Mouse (Mus musculus) G1E (cell line): ENCODE measurements around the gene Hoxa5.

Experiments
- CTCF ChIP-seq: IDR thresholded peaks from 2 replicates; pipeline ENCODE4 v1.5.1; 2012; ENCODE audit warnings: low read depth, low read length, inconsistent platforms, mixed read lengths
- GATA1 ChIP-seq: IDR thresholded peaks from 2 replicates; pipeline ENCODE4 v1.6.1; 2012; ENCODE audit warnings: borderline replicate concordance, low read length, inconsistent platforms, mixed read lengths

DNA sequence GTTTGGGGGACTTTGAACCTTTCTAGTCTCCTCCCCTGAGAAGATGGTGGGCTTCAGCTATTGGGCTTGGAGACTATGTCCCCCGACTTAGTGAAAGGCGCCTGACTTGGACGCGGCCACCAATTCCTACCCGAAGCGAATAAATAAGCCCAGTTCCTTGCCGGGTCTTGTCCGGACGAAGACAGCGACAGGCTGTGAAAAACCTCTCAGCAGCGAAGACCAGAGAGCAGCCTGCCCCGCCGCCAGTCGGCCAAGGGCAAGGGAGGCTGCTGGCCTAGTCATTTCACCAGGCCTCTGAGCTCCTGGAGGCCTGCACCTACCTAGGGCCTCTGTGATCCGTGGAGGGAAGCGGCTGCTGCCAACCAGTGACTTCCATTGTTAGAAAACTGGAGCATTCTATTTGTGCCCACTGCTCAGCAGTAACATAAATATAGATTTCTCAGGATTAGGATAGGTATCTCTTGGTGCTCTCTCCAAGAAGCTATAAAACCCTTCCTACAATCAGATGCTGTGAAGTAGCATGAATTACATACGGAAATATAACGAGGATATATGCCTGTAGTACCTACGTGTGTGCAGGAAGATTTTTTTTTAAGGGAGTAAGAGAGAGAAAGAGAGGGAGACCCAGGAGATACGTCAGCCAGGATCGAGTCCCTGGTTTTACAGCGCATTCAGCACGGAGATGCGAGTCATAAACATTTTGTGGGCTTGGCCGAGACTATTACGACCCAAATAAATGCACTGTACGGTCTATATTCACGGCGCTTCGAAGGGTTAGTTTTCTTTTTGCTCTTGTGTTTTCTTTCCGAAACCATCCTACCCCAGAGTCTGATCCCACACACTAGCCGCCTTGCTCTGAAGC lies 15.8 kb upstream of the Hoxa5 start:
- TF ChIP-seq GATA1 (no peak), CTCF (no peak)
